Mouse (Mus musculus) stomach, postnatal 0 days (tissue): ENCODE results near the gene Zfp488. TPM values are rescaled to one million over a fixed set of nuclear protein-coding genes. Genes with fewer than 3 reads are reported as not detected.

Source experiments
- ATAC-seq: fragments of 200-750 bp; cut with Nextera tagmentation; 2 replicates; pipeline ENCODE4 v1.8.0; 2017; ENCODE audit not compliant: low FRiP score, low TSS enrichment
- DNase-seq: peaks from one replicate; pipeline ENCODE4 v3.0.0-alpha.2; 2016; ENCODE audit warnings: low spot score
- H3K27ac ChIP-seq: fragments of 300-500 bp; sonication (generic); replicated peaks from 2 replicates; pipeline ENCODE4 v1.5.1; 2014; ENCODE audit warnings: mild to moderate bottlenecking, control low read depth
- H3K27me3 ChIP-seq: fragments of 300-500 bp; sonication (generic); 2 replicates; pipeline ENCODE4 v1.6.1; 2014; ENCODE audit warnings: low read length; ENCODE audit not compliant: control insufficient read depth, insufficient read depth
- H3K36me3 ChIP-seq: fragments of 300-500 bp; sonication (generic); 2 replicates; pipeline ENCODE4 v1.6.1; 2014; ENCODE audit warnings: low read length, mixed read lengths; ENCODE audit not compliant: control insufficient read depth, insufficient read depth
- H3K4me1 ChIP-seq: fragments of 300-500 bp; sonication (generic); replicated peaks from 2 replicates; pipeline ENCODE4 v1.6.1; 2014; ENCODE audit warnings: antibody characterized with exemption; ENCODE audit not compliant: control insufficient read depth, insufficient read depth
- H3K4me2 ChIP-seq: fragments of 300-500 bp; sonication (generic); replicated peaks from 2 replicates; pipeline ENCODE4 v1.6.1; 2014; ENCODE audit warnings: low read depth, mild to moderate bottlenecking, control low read depth, moderate library complexity
- H3K4me3 ChIP-seq: fragments of 300-500 bp; sonication (generic); 2 replicates; pipeline ENCODE4 v1.5.1; 2014; ENCODE audit warnings: low read depth, low read length, control low read depth
- H3K9ac ChIP-seq: fragments of 300-500 bp; sonication (generic); 2 replicates; pipeline ENCODE4 v1.6.1; 2014; ENCODE audit warnings: mild to moderate bottlenecking, low read length, control low read depth, mixed read lengths
- H3K9me3 ChIP-seq: fragments of 300-500 bp; sonication (generic); 2 replicates; pipeline ENCODE4 v1.6.1; 2016; ENCODE audit warnings: low read length; ENCODE audit not compliant: control insufficient read depth
- CTCF ChIP-seq: IDR thresholded peaks from 2 replicates; pipeline ENCODE4 v1.5.1; 2016; ENCODE audit warnings: antibody characterized with exemption, low read depth, mild to moderate bottlenecking, moderate library complexity
- EP300 ChIP-seq: optimal IDR thresholded peaks from 2 replicates; pipeline ENCODE3; 2016; ENCODE audit warnings: antibody characterized with exemption
- WGBS: fragments of 180-500 bp; shearing (Covaris S2); extraction: QIAGEN DNeasy Blood & Tissue Kit; methylation state at CpG from one replicate; pipeline ENCODE4 v1.1.7; 2014; 5-methylcytosine and 5-hydroxymethylcytosine counted together
- polyA plus RNA-seq: library from polyadenylated mRNA; unstranded; fragments of >200 nt; fragmentation: Nextera tagmentation; extraction: Ambion mirVana; gene quantifications from 2 replicates; pipeline ENCODE4 v1.2.1, GENCODE M21; 2015

Zfp488 gene
- polyA plus RNA-seq, 1 experiment from 2014 or later, result 0.04 TPM

DNA sequence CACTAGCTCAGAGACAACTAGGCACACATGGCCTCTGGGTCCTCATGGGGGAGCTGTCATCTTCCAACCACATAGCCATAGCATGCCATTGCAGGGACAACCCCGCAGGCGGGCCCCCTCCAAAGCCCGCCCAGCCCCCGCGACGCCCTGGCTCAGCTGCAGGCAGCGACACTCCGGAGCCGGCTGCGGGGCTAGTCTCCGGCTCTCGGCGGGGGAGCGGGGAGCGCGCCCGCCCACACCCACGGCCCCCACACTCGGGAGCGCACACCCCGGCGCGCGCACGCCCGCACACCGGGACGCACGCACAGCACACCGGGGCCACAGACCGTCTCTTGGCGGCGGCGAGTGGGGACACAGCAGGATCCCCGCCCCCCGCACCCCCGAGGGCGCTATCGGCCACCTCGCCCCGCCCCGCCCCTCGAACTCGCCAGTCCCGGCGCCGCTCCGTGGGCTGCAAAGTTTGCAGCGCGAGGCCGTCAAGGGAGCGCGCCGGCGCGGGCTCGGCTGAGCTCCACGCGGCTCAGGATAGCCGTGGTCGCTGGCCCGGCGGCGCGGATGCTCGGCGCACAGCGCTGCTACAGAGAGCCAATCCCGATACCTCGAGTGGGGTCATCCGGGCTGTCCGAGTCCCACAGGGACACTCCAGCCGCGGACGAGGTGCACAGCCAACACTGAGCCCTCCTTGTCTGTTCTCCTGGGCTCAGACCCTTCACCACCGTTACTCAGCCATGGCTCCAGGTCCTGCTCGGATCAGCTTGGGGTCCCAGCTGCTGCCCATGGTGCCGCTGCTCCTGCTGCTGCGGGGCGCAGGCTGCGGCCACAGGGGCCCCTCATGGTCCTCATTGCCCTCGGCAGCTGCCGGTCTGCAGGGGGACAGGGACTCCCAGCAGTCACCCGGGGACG lies 55.1 kb downstream of the Zfp488 start, which contains the start of gene Gdf10:
TSS of gene Gdf10 (plus strand) at position 420 of the 903 bp plus-strand sequence.
- Histone ChIP-seq H3K36me3 (no peaks in the 10 kb centered on the region), H3K9me3 (no peaks in the 10 kb centered on the region), H3K4me1 (no peaks in the 10 kb centered on the region; the same call in 1 of the 2 replicates), H3K27me3 (peaks cover 2% of the 10 kb centered on the region; the same call in 1 of the 2 replicates), H3K4me2 (peak within 1 kb of the TSS; percentile 86), H3K9ac (peak within 1 kb of the TSS; percentile 41; the same call in 1 of the 2 replicates), H3K4me3 (peak within 1 kb of the TSS; percentile 48), H3K27ac (no peak within 1 kb of the TSS)
- TF ChIP-seq EP300 (no peak), CTCF (no peak)
- DNase-seq (peak; percentile 38), ATAC-seq (peak; percentile 51)
- under 1% methylated on average over 79 of the region's 85 CpGs for WGBS

DNA sequence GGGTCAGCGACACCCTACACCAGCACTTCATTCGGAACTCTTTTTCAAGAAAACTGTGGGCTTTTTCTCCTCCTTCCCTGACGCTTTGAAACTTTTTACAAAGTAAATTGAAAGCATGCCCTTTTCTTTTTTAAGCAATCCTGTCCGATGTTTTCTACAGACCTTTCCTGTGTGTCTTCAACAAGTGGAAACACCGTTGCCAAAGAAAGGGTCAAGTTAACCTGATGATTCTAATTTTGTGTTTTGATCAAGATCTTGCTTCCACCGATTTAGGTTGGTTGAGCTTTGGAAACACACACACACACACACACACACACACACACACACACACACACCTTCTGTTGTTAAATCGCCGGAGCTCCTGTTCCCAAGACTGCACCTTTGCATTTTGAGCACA lies 55.8 kb downstream of the Zfp488 start:
- H3K4me3 ChIP-seq, result peak overlapping the region; percentile 48
- H3K4me1 ChIP-seq, result no peaks in the 10 kb centered on the region; the same call in 1 of the 2 replicates
- H3K9me3 ChIP-seq, result no peaks in the 10 kb centered on the region
- H3K27me3 ChIP-seq, result peaks cover 2% of the 10 kb centered on the region; the same call in 1 of the 2 replicates
- H3K36me3 ChIP-seq, result no peaks in the 10 kb centered on the region
- no peak for DNase-seq
- WGBS, result 30% methylated on average over 8 of the region's 8 CpGs
- H3K27ac ChIP-seq, result no peak overlapping the region
- H3K9ac ChIP-seq, result 0 out of 2 replicates have a peak overlapping the region, but pooled peaks have one; percentile 41
- ATAC-seq, result no peak
- TF ChIP-seq CTCF, result no peak
- TF ChIP-seq EP300, result no peak
- peak overlapping the region; percentile 86 for H3K4me2 ChIP-seq

DNA sequence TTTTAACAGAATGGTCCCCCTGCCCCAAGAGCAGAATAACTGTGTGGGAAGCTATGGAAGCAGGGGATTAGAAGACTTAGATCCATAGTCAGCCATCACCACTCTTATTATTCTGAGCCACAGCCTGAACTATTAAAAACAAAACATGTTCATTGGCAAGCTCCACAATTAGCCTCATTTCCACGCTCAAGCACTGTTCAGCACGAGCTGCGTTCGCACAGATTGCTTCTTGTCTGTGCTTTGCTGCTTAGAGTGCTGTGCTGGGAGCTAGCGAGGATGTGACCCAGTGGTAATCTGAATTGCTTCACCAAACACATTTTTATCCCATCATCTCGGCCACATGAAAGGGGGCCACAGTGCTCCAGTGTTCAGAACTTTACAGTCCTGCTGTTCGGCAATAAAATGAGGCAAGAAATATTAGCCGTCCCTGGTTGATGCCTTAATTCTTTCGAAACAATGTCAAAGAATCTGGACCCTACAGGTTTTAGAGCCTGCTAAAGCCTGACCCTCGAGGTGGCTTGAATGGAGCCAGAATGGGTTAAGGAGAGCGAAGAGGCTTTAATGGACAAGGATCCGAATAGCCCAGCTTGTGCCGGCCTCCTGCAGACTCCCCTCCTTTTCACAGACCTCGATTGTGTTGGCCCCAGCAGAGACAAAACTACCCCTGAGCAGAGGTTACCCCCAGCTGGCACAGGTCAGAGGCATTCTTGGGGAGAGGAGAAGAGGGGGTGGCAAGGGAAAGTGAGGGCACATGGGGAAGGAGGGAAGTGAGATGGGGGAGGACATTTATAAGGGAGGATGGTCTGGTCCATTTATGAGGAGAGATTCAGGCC lies 57.6 kb downstream of the Zfp488 start:
- WGBS, result 68% methylated on average over 14 of the region's 14 CpGs
- Histone ChIP-seq H3K4me1 (no peaks in the 10 kb centered on the region; the same call in 1 of the 2 replicates), H3K4me3 (no peak overlapping the region), H3K9me3 (no peaks in the 10 kb centered on the region), H3K9ac (no peak overlapping the region), H3K27me3 (peaks cover 2% of the 10 kb centered on the region; the same call in 1 of the 2 replicates), H3K36me3 (no peaks in the 10 kb centered on the region), H3K4me2 (no peak overlapping the region), H3K27ac (no peak overlapping the region)
- DNase-seq, result no peak
- no peak for ATAC-seq
- TF ChIP-seq CTCF (no peak), EP300 (no peak)

Other genes starting within 250 kb of the Zfp488 start
- 2.0 and 2.2 TPM in 2 replicates for gene Gdf10, start 55.2 kb downstream of the Zfp488 start, polyA plus RNA-seq
- gene Gdf2, start 37.7 kb downstream of the Zfp488 start, polyA plus RNA-seq, result 0.02 and 0.07 TPM in 2 replicates
- gene Rbp3, start 24.8 kb downstream of the Zfp488 start, polyA plus RNA-seq, result 0.01 TPM in 1 of 2 replicates, not detected in the other
- not detected in 2 replicates for gene Gm30083, start 36.4 kb upstream of the Zfp488 start, polyA plus RNA-seq
- not detected in 2 replicates for gene Gm5460, start 38.0 kb upstream of the Zfp488 start, polyA plus RNA-seq
- gene Antxrl, start 73.9 kb upstream of the Zfp488 start, polyA plus RNA-seq, result not detected in 2 replicates
- gene Anxa8, start 107.2 kb upstream of the Zfp488 start, polyA plus RNA-seq, result 65.7 and 66.2 TPM in 2 replicates
- gene A630023A22Rik, start 124.0 kb upstream of the Zfp488 start, polyA plus RNA-seq, result 0.15 and 0.24 TPM in 2 replicates
- gene Npy4r, start 173.7 kb upstream of the Zfp488 start, polyA plus RNA-seq, result 0.22 and 0.24 TPM in 2 replicates
- gene Gprin2, start 222.9 kb upstream of the Zfp488 start, polyA plus RNA-seq, result 0.12 and 0.46 TPM in 2 replicates
- 1.0 and 1.5 TPM in 2 replicates for gene Syt15, start 240.8 kb upstream of the Zfp488 start, polyA plus RNA-seq